Mouse (Mus musculus) small intestine, adult 2 months (tissue): Measurements from ENCODE around the gene Gm43738.

Experiments
- CTCF ChIP-seq: fragments of 200-500 bp; IDR thresholded peaks from 2 replicates; pipeline ENCODE4 v1.5.1; 2012; ENCODE audit warnings: low read depth, mild to moderate bottlenecking, control low read depth, inconsistent platforms, low read length, moderate library complexity, mixed read lengths; ENCODE audit not compliant: insufficient replicate concordance, insufficient read length; ENCODE audit errors: extremely low read depth
- POLR2A ChIP-seq: fragments of 200-500 bp; IDR thresholded peaks from 2 replicates; pipeline ENCODE4 v1.6.1; 2012; ENCODE audit warnings: low read depth, mild to moderate bottlenecking, control low read depth, inconsistent platforms, low read length, moderate library complexity

- no peak for TF ChIP-seq CTCF
- no peak for TF ChIP-seq POLR2A
Measured at GRCm38 (mm10) chr3:89107545-89107944, 6.6 kb upstream of the Gm43738 start.
